Mouse (Mus musculus): ENCODE data around the gene Mss51. TPM values are rescaled to one million over a fixed set of nuclear protein-coding genes. Genes with fewer than 3 reads are reported as not detected.
A peak's percentile ranks its signal among the peaks of the same experiment; 100 is the strongest.

Gene Mss51
- total RNA-seq (2021): 1 to 10 TPM; 1.3 to 1.5 TPM

DNA sequence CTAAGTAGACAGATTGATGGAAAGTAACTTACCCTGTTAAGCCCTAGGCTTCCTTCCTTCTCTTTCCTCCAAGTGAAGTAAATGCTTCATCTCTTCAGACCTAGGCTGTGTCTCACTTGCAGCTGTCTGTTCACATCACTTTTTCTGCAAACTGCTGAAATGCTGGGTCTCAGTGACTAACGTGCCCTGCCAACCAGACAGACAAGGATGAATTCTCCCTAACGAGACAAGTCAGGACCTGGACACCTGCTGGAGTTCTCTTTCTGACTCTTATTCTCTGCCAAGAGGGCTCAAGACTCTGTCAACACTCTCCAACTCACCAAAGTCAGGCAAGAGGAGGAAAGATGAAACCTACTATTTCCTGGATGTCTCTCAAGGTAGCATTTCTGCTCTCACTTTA lies at the start of gene Mss51:
Mss51 (minus strand) TSS at position 299 of the 400 bp plus-strand sequence.
- DNase-seq: no peak

- DNase-seq: peak; percentile 73 to 77
Observed at GRCm38 (mm10) chr14:20546415-20546814, 49.7 kb upstream of the Mss51 start, which contains the start of gene Ppp3cb. Gene Ppp3cb (minus strand): TSS chr14:20546573.

GRCm38 (mm10) chr14:20545529-20546331 lies 49.0 kb upstream of the Mss51 start:
- peak; percentile 85 to 87 for DNase-seq

GRCm38 (mm10) chr14:20544467-20545411 lies 48.0 kb upstream of the Mss51 start:
- DNase-seq: peak in 1 of 2 experiments; percentile 16

- DNase-seq: no peak
Observed at GRCm38 (mm10) chr14:20529643-20530042, 32.9 kb upstream of the Mss51 start.

GRCm38 (mm10) chr14:20520179-20520578 lies 23.5 kb upstream of the Mss51 start:
- DNase-seq: no peak

DNA sequence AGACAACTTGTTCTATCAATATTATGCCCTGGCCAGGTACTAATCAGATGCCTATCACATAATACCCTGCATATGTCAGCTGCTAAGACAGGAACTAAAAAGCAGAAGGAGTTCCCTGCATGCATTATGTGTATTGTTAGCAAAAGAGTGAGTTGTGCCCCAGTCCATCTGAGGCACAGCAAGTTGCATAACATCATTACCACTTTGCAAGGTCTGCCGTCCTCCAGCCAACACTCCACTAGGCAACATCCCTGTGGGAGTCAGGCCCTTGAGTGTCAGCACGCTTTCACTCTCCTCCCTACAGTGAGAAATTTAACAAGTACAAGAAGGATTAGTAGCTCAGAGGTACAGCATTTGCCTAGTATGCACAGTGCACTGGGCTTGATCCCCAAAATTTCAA lies 11.7 kb upstream of the Mss51 start:
- no peak for DNase-seq

DNA sequence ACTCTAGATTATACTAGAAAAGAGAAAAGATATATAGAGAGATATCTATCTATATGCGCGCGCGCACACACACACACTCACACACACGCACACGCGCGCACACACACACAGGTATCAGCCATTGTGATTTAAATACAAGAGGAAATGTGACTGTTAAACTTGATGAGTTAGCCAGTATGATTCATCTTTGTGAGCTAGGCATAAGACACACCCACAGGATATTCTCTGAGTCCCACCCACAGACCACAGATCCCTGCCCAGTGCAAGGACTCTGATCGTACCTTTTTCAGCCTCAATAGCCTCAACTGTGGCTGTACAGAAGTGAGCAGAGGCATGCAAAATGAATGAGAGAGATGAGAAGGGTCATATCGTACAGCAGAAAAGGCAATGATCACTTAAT lies 6.3 kb upstream of the Mss51 start:
- DNase-seq: no peak

DNA sequence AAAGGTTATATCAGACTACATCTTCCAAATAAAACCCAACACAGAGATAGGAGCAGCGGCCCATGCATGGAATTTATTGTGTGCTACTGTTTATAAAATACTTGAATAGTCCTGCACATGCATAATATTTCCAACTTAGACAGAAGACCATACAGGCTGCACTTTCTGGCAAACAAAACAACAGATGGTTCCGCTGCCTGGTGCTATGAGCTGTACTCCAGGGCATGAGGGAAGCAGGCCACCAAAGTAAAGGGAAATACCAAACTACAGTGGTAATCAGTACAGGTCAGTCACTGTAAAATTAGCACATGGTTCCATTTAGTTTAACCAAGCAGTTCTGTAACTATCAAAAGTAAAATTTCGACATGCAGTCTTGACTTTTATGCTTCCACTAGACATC lies 3.3 kb upstream of the Mss51 start:
- no peak for DNase-seq

GRCm38 (mm10) chr14:20486031-20486430 lies 10.7 kb downstream of the Mss51 start:
- DNase-seq: no peak

GRCm38 (mm10) chr14:20482051-20482751 lies 14.5 kb downstream of the Mss51 start:
- no peak for DNase-seq

DNA sequence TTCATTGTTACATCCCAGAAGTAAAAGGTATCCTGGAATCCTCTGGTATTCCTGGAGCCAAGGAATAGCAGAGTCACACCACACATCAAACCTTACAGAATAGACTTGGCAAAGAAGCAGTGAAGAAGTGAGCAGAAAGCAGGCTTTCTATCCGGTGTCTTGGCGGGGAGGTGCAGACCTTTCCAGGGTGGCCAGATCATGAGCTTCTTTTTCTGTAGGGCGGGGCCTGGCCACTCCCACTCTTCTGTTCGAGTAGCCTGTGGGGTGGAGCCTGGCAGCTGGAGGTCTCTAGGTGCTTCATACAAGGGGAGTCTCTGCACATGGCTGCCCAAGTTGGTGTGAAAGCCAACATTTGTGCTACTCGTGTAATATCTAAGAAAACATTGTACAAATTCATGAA lies 15.5 kb downstream of the Mss51 start:
- DNase-seq: no peak

- DNase-seq: no peak
Observed at GRCm38 (mm10) chr14:20480195-20480579, 16.5 kb downstream of the Mss51 start.

DNA sequence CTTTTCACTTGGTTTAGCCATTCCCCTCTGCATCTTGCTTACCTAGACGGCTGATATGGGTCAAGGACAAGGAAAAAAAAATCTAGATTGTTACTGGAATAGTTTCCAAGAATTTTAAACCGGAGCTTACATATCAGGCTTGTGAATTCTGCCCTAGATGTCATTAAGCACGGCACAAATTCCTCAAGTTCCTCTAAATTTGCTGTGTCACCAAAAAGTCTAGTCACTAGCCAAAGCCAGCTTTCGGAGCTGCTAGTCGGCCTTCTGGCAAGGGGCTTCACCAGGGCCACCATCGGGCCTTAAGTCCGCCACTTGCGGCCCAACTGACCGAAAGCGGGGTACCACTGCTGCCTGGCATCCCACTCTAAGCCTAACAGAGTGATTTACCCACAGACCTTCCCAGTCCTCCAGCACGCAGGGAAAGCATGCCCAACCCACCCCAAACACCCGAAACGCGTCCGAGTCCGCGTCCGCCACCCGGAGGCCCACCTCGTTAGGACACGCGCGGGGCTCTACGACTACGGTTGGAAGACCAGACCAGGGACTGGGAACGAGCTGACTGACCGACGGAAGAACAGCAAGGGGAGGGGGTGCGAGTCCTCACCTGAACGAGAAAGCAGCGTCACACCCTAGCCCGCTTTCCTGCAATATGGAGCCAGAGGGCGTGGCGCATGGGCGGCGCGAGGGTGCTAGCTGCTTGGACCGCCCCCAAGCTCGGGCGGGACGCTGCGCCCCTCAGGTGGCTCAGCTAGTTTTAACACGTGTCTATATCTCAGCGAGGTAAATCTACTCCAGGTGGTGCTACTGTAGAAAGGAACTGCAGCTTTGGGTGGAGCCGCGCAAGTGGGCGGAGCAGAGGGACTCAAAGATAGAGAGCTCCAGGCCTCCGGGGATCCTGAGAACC lies 17.2 kb downstream of the Mss51 start, which contains the start of gene Anxa7:
Anxa7 (minus strand) TSS at position 843 of the 904 bp plus-strand sequence.
- DNase-seq: peak; percentile 77 to 79

- DNase-seq: no peak
Observed at GRCm38 (mm10) chr14:20478801-20479200, 17.9 kb downstream of the Mss51 start.

DNA sequence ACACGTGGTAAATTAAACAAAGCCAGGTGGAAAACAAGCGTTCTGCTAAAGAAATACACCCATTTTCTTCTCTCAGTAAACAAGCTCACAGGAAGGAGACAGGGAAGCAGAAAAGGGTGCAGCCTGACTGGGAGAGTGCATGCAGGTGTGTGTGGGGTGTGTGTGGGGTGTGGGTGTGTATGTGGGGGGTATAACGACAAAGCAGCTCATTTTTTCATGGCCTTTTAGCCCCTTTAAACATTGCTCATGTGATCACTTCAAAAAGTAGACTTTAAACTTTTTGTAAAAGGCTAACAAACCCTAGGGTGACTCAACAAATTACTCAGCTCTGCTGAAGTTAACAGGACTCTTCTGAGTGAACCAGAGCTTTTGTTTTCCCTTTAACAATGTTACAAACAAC lies 18.3 kb downstream of the Mss51 start:
- DNase-seq: no peak

DNA sequence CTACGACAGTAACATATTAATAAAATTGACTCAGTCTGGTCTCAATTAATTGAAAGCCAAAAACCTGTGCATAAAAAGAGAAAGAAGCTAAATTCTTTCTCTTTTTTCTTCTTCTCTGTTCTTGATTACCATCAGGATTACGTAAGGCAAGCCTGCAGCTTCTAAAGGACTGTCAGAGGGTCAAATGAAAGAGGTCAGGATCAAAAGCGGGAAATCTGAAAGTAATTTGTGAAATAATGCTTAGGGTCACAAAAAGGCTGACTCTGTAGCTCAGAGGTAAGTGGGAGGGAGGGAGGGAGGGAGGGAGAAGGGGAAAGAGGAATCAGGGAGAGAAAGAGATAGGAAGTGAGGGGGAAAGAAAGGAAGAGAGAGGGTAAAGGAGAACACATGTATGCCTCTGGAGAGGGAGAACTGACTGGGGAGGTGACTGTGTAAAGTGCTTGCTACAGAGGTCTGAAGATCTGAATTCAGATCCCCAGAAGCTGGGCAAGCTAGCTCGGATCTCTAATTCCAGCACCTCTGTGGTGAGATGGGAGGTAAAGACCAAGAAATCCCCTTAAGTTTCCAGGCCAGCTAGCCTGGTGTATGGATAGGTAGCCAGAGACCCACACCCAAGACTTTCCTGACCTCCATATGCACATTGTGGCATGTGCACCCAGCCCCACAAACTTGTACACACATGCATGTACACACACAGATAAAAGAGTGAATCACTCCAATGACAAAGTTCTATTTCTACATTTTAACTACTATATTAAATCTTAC lies 19.3 kb downstream of the Mss51 start:
- DNase-seq: no peak

- DNase-seq: peak; percentile 16 to 36
Observed at GRCm38 (mm10) chr14:20460216-20460615, 36.5 kb downstream of the Mss51 start.

DNA sequence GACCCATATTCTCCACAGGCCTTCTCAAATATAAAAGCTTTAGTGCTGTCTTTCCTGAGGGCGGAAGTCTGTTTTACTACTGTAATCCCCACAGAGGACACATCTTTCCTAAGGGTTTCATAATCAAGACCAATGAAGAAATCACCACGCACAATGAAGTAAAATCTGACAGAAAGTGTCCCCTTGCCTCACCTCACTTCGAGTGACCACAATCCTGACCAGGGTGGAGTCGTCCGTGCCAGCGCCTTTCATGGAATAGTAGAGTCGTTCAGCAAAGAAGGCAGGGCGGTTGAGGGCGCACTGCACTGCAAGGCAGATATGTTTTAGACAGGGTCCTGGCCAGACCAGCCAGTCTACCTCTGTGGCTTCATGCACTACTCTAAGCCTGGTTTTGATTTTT lies 38.3 kb downstream of the Mss51 start:
- DNase-seq: no peak

- DNase-seq: no peak
Observed at GRCm38 (mm10) chr14:20452929-20453328, 43.8 kb downstream of the Mss51 start.

Data from layer of hippocampus, postnatal 36 days (tissue).